Mouse (Mus musculus) embryonic facial prominence, embryonic 11.5 days (tissue): ENCODE measurements around the gene Flot1. TPM values are rescaled to one million over a fixed set of nuclear protein-coding genes. Genes with fewer than 3 reads are reported as not detected.

Source experiments
- ATAC-seq: fragments of 200-750 bp; cut with Nextera tagmentation; replicated peaks from 2 replicates; pipeline ENCODE4 v1.8.0; 2017; ENCODE audit warnings: low read depth; ENCODE audit not compliant: insufficient number of reproducible peaks, low FRiP score, low TSS enrichment
- DNase-seq: peaks from one replicate; pipeline ENCODE4 v3.0.0-alpha.2; 2015; ENCODE audit warnings: low spot score
- H3K27ac ChIP-seq: fragments of 300-500 bp; sonication (generic); replicated peaks from 2 replicates; pipeline ENCODE4 v1.5.1; 2014; ENCODE audit warnings: mild to moderate bottlenecking, low read depth, low read length, control low read depth
- H3K27me3 ChIP-seq: fragments of 300-500 bp; sonication (generic); 2 replicates; pipeline ENCODE4 v1.6.1; 2014; ENCODE audit warnings: mild to moderate bottlenecking, low read length, moderate library complexity, mixed read lengths; ENCODE audit not compliant: control insufficient read depth, insufficient read depth
- H3K36me3 ChIP-seq: fragments of 300-500 bp; sonication (generic); replicated peaks from 2 replicates; pipeline ENCODE4 v1.6.1; 2014; ENCODE audit warnings: low read depth, mild to moderate bottlenecking, low read length, moderate library complexity, mixed read lengths; ENCODE audit not compliant: control insufficient read depth, insufficient read depth
- H3K4me1 ChIP-seq: fragments of 300-500 bp; sonication (generic); 2 replicates; pipeline ENCODE4 v1.6.1; 2014; ENCODE audit warnings: low read length, mixed read lengths; ENCODE audit not compliant: control insufficient read depth, insufficient read depth
- H3K4me2 ChIP-seq: fragments of 300-500 bp; sonication (generic); 2 replicates; pipeline ENCODE4 v1.6.1; 2014; ENCODE audit warnings: low read depth, mild to moderate bottlenecking, control low read depth, low read length, moderate library complexity
- H3K4me3 ChIP-seq: fragments of 300-500 bp; sonication (generic); 2 replicates; pipeline ENCODE4 v1.5.1; 2014; ENCODE audit warnings: low read depth, low read length, control low read depth
- H3K9ac ChIP-seq: fragments of 300-500 bp; sonication (generic); replicated peaks from 2 replicates; pipeline ENCODE4 v1.6.1; 2014; ENCODE audit warnings: mild to moderate bottlenecking, control low read depth, low read length
- H3K9me3 ChIP-seq: fragments of 300-500 bp; sonication (generic); replicated peaks from 2 replicates; pipeline ENCODE4 v1.6.1; 2016; ENCODE audit warnings: mild to moderate bottlenecking, low read length, inconsistent platforms, mixed read lengths; ENCODE audit not compliant: control insufficient read depth
- WGBS: fragments of 180-500 bp; shearing (Covaris S2); extraction: QIAGEN DNeasy Blood & Tissue Kit; methylation state at CpG from one replicate; pipeline ENCODE4 v1.1.7; 2014; 5-methylcytosine and 5-hydroxymethylcytosine counted together
- polyA plus RNA-seq: library from polyadenylated mRNA; unstranded; fragments of >200 nt; fragmentation: Nextera tagmentation; extraction: Ambion mirVana; gene quantifications from 2 replicates; pipeline ENCODE4 v1.2.1, GENCODE M21; 2014

Flot1 gene
- polyA plus RNA-seq, 1 experiment from 2014 or later: 53.8 TPM

DNA sequence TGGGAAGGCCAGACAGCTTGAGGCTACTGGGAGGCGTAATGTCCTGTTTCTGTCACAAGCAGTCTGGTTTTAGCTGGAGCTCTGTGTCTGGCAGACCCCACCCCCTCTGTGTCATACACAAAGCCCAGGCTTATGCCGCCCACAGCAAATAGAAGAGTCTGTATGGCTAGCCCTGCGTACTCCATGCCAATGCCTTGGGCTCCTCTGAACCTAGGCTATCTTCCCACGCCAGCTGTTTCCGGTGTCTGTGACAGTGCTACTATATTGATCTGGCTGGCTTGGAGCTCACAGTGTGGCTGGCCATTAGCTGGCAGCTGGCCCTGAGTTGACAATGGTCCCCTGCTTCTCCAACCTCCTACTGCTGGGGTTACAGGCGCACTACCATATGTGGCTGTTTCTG is 39.1 kb upstream of the Flot1 start:
- DNase-seq (no peak), ATAC-seq (no peak)
- Histone ChIP-seq H3K27ac (no peak overlapping the region), H3K36me3 (no peaks in the 10 kb centered on the region), H3K27me3 (no peaks in the 10 kb centered on the region), H3K4me1 (no peaks in the 10 kb centered on the region), H3K9ac (no peak overlapping the region), H3K9me3 (no peaks in the 10 kb centered on the region), H3K4me3 (no peak overlapping the region), H3K4me2 (no peak overlapping the region)
- 82% methylated on average over 6 of the region's 6 CpGs for WGBS

DNA sequence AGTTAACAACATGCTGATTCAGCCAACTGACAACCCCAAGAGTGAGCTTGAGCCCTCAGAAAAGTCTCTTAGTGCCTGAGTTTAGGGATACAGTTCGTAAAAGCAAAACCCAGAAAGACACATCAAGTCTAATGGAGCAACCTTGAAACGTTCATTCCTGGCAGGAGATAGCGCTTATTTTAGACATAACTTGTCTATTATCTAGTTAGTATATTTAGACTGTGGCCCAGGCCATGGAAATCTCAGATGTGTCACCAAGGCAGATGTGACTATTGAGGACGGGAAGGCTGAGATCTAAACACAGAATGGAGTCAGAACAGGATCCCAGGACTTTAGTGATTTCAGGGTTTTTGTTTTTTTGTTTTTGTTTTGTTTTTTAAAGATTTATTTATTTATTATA is 37.9 kb upstream of the Flot1 start:
- Histone ChIP-seq H3K36me3 (no peaks in the 10 kb centered on the region), H3K27ac (no peak overlapping the region), H3K27me3 (no peaks in the 10 kb centered on the region), H3K9me3 (no peaks in the 10 kb centered on the region), H3K4me2 (no peak overlapping the region), H3K4me3 (no peak overlapping the region), H3K4me1 (no peaks in the 10 kb centered on the region), H3K9ac (no peak overlapping the region)
- ATAC-seq (no peak), DNase-seq (no peak)
- 85% methylated on average over 4 of the region's 4 CpGs for WGBS

DNA sequence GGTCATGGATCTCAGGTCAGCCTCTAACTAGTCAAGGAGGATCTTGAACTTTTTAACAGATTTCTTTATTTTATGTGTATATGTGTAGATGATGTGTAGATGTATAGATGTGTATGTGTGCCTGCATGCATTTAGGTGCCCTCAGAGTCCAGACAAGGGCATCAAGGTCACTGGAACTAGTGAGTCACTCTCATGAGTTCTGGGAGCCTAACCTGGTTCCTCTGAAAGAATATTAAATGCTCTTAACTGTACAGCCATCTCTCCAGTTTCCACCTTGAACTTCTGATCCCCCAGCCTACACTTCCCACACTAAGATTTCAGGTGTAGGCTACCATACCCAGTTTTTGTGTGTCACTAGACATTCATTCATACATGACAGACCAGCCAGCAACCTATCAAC is 35.5 kb upstream of the Flot1 start:
- Histone ChIP-seq H3K9ac (no peak overlapping the region), H3K27ac (no peak overlapping the region), H3K27me3 (no peaks in the 10 kb centered on the region), H3K4me1 (no peaks in the 10 kb centered on the region), H3K9me3 (no peaks in the 10 kb centered on the region), H3K36me3 (no peaks in the 10 kb centered on the region), H3K4me3 (no peak overlapping the region), H3K4me2 (no peak overlapping the region)
- ATAC-seq: no peak
- no peak for DNase-seq

DNA sequence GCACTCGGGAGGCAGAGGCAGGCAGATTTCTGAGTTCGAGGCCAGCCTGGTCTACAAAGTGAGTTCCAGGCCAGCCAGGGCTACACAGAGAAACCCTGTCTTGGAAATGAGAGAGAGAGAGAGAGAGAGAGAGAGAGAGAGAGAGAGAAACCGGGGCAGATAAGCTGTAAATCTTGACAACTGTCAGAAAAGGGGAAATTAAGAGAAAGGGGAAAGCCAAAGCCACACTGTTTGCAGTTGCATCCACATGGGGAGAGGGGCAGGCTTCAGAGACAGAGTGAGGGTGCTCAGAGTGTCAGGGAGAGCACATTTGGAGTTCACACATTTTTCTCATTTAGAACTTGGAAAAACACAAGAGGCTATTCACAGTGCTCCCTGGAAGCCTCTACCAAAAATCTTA is 35.0 kb upstream of the Flot1 start:
- no peak for ATAC-seq
- no peaks in the 10 kb centered on the region for H3K27me3 ChIP-seq
- H3K27ac ChIP-seq: no peak overlapping the region
- no peaks in the 10 kb centered on the region for H3K9me3 ChIP-seq
- no peaks in the 10 kb centered on the region for H3K36me3 ChIP-seq
- H3K4me3 ChIP-seq: no peak overlapping the region
- H3K4me2 ChIP-seq: no peak overlapping the region
- no peak for DNase-seq
- no peaks in the 10 kb centered on the region for H3K4me1 ChIP-seq
- 81% methylated on average over 3 of the region's 3 CpGs for WGBS
- no peak overlapping the region for H3K9ac ChIP-seq

DNA sequence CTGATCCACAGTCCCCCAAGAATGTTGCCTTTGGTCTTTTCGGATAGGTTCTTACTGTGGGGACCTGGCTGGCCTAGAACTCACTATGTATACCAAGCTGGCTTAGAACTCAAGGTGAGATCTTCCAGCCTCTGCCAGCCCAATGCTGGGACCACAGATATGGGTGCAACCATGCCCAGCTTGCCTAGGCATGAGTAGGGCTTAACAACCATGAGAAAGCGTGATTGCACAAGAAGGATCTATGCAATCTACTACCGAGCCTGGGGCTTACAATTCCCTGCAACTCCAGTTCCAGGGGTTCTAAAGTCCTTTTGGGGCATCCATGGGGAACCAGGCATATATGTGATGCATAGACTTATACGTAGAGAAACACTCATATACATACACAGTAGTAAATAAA is 32.1 kb upstream of the Flot1 start:
- Histone ChIP-seq H3K4me1 (no peaks in the 10 kb centered on the region), H3K4me3 (no peak overlapping the region), H3K9ac (no peak overlapping the region), H3K27ac (no peak overlapping the region), H3K4me2 (no peak overlapping the region), H3K9me3 (no peaks in the 10 kb centered on the region), H3K36me3 (no peaks in the 10 kb centered on the region), H3K27me3 (no peaks in the 10 kb centered on the region)
- DNase-seq (no peak), ATAC-seq (no peak)
- 91% methylated on average over 4 of the region's 4 CpGs for WGBS

DNA sequence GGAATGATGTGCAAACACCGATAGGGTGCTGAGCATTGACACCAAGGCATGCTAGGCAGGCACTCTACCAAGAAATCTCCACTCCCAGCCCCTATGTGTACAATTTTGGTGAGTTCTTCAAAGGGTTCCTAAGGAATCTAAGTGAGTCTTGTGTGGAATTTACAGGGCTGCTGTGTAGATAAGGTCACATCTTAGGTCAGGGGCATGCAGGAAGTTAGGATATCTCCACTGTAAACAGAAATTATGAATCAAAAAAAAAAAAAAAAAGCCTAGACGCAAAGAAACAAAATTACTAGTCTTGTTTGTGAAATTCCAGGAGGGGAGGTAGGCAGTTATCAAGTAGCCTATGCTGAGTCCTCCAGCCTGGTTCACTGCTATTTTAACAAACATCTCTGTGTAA is 30.2 kb upstream of the Flot1 start:
- ATAC-seq: no peak
- Histone ChIP-seq H3K4me1 (no peaks in the 10 kb centered on the region), H3K27me3 (no peaks in the 10 kb centered on the region), H3K27ac (no peak overlapping the region), H3K4me2 (no peak overlapping the region), H3K36me3 (no peaks in the 10 kb centered on the region), H3K9me3 (no peaks in the 10 kb centered on the region), H3K4me3 (no peak overlapping the region), H3K9ac (no peak overlapping the region)
- 85% methylated on average over 2 of the region's 2 CpGs for WGBS
- DNase-seq: no peak

DNA sequence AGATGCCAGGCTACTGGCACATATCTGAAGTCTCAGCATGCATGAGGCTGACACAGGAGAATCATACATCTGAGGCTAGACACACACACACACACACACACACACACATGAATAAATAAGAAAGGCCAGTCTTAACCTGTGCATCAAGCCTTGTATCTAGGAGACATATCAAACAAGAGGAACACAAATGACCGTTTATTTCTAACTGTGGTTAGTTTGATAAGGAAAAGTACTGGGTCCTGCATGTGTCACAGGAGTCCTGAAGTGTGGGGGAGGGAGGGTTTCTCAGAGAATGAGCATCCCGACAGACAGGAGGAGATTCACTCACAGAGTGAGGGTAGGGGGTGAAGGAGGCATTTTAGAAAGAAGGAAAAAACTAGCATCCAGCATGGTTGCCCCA is 27.9 kb upstream of the Flot1 start:
- WGBS: 57% methylated on average over 2 of the region's 2 CpGs

DNA sequence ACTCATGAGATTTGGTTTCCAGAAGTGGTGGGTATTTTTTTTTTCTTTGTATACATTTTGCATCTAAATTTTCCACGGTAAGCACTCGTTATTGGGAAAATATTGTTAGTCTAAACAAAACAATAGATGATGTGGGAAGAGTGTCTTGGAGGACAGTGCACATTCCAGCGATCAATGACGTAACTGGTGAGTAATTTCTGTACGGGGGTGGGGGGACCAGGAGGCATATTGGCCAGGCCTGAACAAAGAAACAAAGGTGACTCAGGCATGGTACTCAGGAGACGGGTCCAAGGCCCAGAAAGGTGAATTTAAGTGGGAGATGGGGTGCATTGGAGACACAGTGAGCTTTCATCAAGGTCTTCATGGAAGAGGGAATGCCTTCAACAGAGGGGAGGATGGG is 27.4 kb upstream of the Flot1 start:
- H3K9me3 ChIP-seq: no peaks in the 10 kb centered on the region
- no peak overlapping the region for H3K27ac ChIP-seq
- WGBS: 82% methylated on average over 6 of the region's 6 CpGs
- ATAC-seq (no peak), DNase-seq (no peak)
- no peak overlapping the region for H3K4me2 ChIP-seq
- H3K4me1 ChIP-seq: no peaks in the 10 kb centered on the region
- H3K27me3 ChIP-seq: no peaks in the 10 kb centered on the region; the same call in 1 of the 2 replicates
- no peaks in the 10 kb centered on the region for H3K36me3 ChIP-seq
- no peak overlapping the region for H3K9ac ChIP-seq
- no peak overlapping the region for H3K4me3 ChIP-seq

More for the DNA sequence above, 27.9 kb upstream of the Flot1 start:
- Histone ChIP-seq H3K36me3 (no peaks in the 10 kb centered on the region), H3K4me3 (no peak overlapping the region), H3K9me3 (no peaks in the 10 kb centered on the region), H3K27me3 (no peaks in the 10 kb centered on the region; the same call in 1 of the 2 replicates), H3K4me1 (no peaks in the 10 kb centered on the region), H3K9ac (no peak overlapping the region), H3K4me2 (no peak overlapping the region), H3K27ac (no peak overlapping the region)
- no peak for ATAC-seq
- DNase-seq: no peak
